ENCODE assay signal across 8 mouse cellular contexts in genomic region chr14:48207119-48207518, GRCm38 (mm10).
DNase-seq lines count a peak whose midpoint lies in the region; ATAC-seq lines count a peak whose summit lies in the region.

No protein-coding gene starts in this region.

- DNase-seq in layer of hippocampus, adult 11-12 months (ENCODE audit: low spot score): peak; percentile 57
- no peak for DNase-seq in layer of hippocampus, adult 9-10 months (ENCODE audit: low spot score)
- DNase-seq in heart, adult 9 months (ENCODE audit: low spot score in 2 of 2): peak; percentile 53 to 55
- DNase-seq in kidney, postnatal 4 days: peak; percentile 80 to 84
- DNase-seq in thymus, postnatal 10 days (ENCODE audit: low spot score in 2 of 2): no peak
- DNase-seq in gastrocnemius, postnatal 10 days: no peak
- no peak for DNase-seq in spleen, adult 12 weeks (ENCODE audit: low spot score)

- ATAC-seq in megakaryocyte-erythroid progenitor cell, adult 5-6 weeks (replicated peaks; ENCODE audit: low FRiP score, low TSS enrichment, poor library complexity, severe bottlenecking): peak; percentile 78

Comparison
In these comparisons a context has a peak if more than half of its experiments do, and no peak if none do; other contexts are left out.
1. DNase-seq: peak in layer of hippocampus, adult 11-12 months (single experiment), heart, adult 9 months (2 of 2) and kidney, postnatal 4 days (2 of 2); none in layer of hippocampus, adult 9-10 months (single experiment), thymus, postnatal 10 days (0 of 2), gastrocnemius, postnatal 10 days (single experiment) and spleen, adult 12 weeks (single experiment).